Mouse (Mus musculus) liver, embryonic 12.5 days (tissue): Measurements from ENCODE around the gene Emc9. TPM values are rescaled to one million over a fixed set of nuclear protein-coding genes. Genes with fewer than 3 reads are reported as not detected.

ENCODE experiments used
- ATAC-seq: fragments of 200-750 bp; cut with Nextera tagmentation; 2 replicates; pipeline ENCODE4 v1.8.0; 2017; ENCODE audit warnings: moderate number of reproducible peaks, mild to moderate bottlenecking, moderate library complexity
- H3K27ac ChIP-seq: fragments of 300-500 bp; sonication (generic); 2 replicates; pipeline ENCODE4 v1.5.1; 2016; ENCODE audit warnings: mild to moderate bottlenecking
- H3K27me3 ChIP-seq: fragments of 300-500 bp; sonication (generic); replicated peaks from 2 replicates; pipeline ENCODE4 v1.6.1; 2016; ENCODE audit warnings: mild to moderate bottlenecking, moderate library complexity
- H3K36me3 ChIP-seq: fragments of 300-500 bp; sonication (generic); 2 replicates; pipeline ENCODE4 v1.6.1; 2016; ENCODE audit warnings: mild to moderate bottlenecking, moderate library complexity
- H3K4me1 ChIP-seq: fragments of 300-500 bp; sonication (generic); 2 replicates; pipeline ENCODE4 v1.6.1; 2016
- H3K4me2 ChIP-seq: fragments of 300-500 bp; sonication (generic); 2 replicates; pipeline ENCODE4 v1.6.1; 2016; ENCODE audit warnings: mild to moderate bottlenecking, moderate library complexity
- H3K4me3 ChIP-seq: fragments of 300-500 bp; sonication (generic); 2 replicates; pipeline ENCODE4 v1.5.1; 2016; ENCODE audit warnings: mild to moderate bottlenecking, moderate library complexity
- H3K9ac ChIP-seq: fragments of 300-500 bp; sonication (generic); 2 replicates; pipeline ENCODE4 v1.6.1; 2016; ENCODE audit warnings: mild to moderate bottlenecking, moderate library complexity
- H3K9me3 ChIP-seq: fragments of 300-500 bp; sonication (generic); replicated peaks from 2 replicates; pipeline ENCODE4 v1.6.1; 2016; ENCODE audit warnings: mild to moderate bottlenecking, moderate library complexity
- WGBS: fragments of 180-500 bp; shearing (Covaris S2); methylation state at CpG from one replicate; pipeline ENCODE4 v1.1.7; 2016; ENCODE audit not compliant: insufficient replicate concordance; 5-methylcytosine and 5-hydroxymethylcytosine counted together
- polyA plus RNA-seq: library from polyadenylated mRNA; unstranded; fragments of >200 nt; fragmentation: Nextera tagmentation; extraction: Ambion mirVana; gene quantifications from 2 replicates; pipeline ENCODE4 v1.2.1, GENCODE M21; 2016

The Emc9 gene
- polyA plus RNA-seq, 1 experiment from 2014 or later = 28.7 TPM

- ATAC-seq = no peak
- Histone ChIP-seq H3K9ac (no peak within 1 kb of the TSS; the same call in 1 of the 2 replicates), H3K9me3 (no peaks in the 10 kb centered on the region), H3K27me3 (no peaks in the 10 kb centered on the region), H3K4me2 (0 out of 2 replicates have a peak within 1 kb of the TSS, but pooled peaks have one; percentile 3), H3K4me3 (no peak within 1 kb of the TSS), H3K4me1 (peaks cover 59% of the 10 kb centered on the region), H3K36me3 (peaks cover 16% of the 10 kb centered on the region), H3K27ac (no peak within 1 kb of the TSS)
- 65% methylated on average over 8 of the region's 8 CpGs for WGBS
These were observed 9.8 kb downstream of the Emc9 start, which contains the start of gene Fitm1 for GRCm38 (mm10) chr14:55575302-55575701. Gene Fitm1, plus strand, starts transcription at chr14:55575617.

GRCm38 (mm10) chr14:55571760-55572159 is 13.3 kb downstream of the Emc9 start:
- H3K27ac ChIP-seq = 0 out of 2 replicates have a peak overlapping the region, but pooled peaks have one; percentile 22
- H3K27me3 ChIP-seq = no peaks in the 10 kb centered on the region
- peaks cover 41% of the 10 kb centered on the region for H3K36me3 ChIP-seq
- H3K4me2 ChIP-seq = no peak overlapping the region
- no peak overlapping the region for H3K9ac ChIP-seq
- no peak for ATAC-seq
- no peaks in the 10 kb centered on the region for H3K9me3 ChIP-seq
- no peak overlapping the region for H3K4me3 ChIP-seq
- H3K4me1 ChIP-seq = peaks cover 34% of the 10 kb centered on the region

- Histone ChIP-seq H3K4me2 (no peak overlapping the region), H3K27ac (0 out of 2 replicates have a peak overlapping the region, but pooled peaks have one; percentile 22), H3K36me3 (peaks cover 53% of the 10 kb centered on the region), H3K9ac (0 out of 2 replicates have a peak overlapping the region, but pooled peaks have one; percentile 12), H3K27me3 (no peaks in the 10 kb centered on the region), H3K9me3 (no peaks in the 10 kb centered on the region), H3K4me1 (peaks cover 24% of the 10 kb centered on the region), H3K4me3 (no peak overlapping the region)
- WGBS = 74% methylated on average over 2 of the region's 2 CpGs
- ATAC-seq = no peak
These were observed 14.5 kb downstream of the Emc9 start for GRCm38 (mm10) chr14:55570588-55570987.

GRCm38 (mm10) chr14:55567496-55567895 is 17.6 kb downstream of the Emc9 start:
- Histone ChIP-seq H3K4me1 (peaks cover 23% of the 10 kb centered on the region), H3K27ac (no peak overlapping the region), H3K4me2 (no peak overlapping the region), H3K27me3 (no peaks in the 10 kb centered on the region), H3K4me3 (no peak overlapping the region), H3K36me3 (peaks cover 84% of the 10 kb centered on the region), H3K9ac (no peak overlapping the region), H3K9me3 (no peaks in the 10 kb centered on the region)
- WGBS = 88% methylated on average over 3 of the region's 3 CpGs
- no peak for ATAC-seq

- 77% methylated on average over 3 of the region's 3 CpGs for WGBS
- peaks cover 27% of the 10 kb centered on the region for H3K4me1 ChIP-seq
- H3K27ac ChIP-seq = no peak overlapping the region
- no peak overlapping the region for H3K9ac ChIP-seq
- H3K9me3 ChIP-seq = no peaks in the 10 kb centered on the region
- H3K4me3 ChIP-seq = no peak overlapping the region
- peaks cover 88% of the 10 kb centered on the region for H3K36me3 ChIP-seq
- no peak for ATAC-seq
- H3K27me3 ChIP-seq = no peaks in the 10 kb centered on the region
- no peak overlapping the region for H3K4me2 ChIP-seq
These were observed 19.4 kb downstream of the Emc9 start for GRCm38 (mm10) chr14:55565748-55566147.

GRCm38 (mm10) chr14:55563249-55563648 is 21.9 kb downstream of the Emc9 start:
- Histone ChIP-seq H3K27me3 (no peaks in the 10 kb centered on the region), H3K9ac (no peak overlapping the region), H3K9me3 (no peaks in the 10 kb centered on the region), H3K4me2 (no peak overlapping the region), H3K36me3 (peaks cover 65% of the 10 kb centered on the region), H3K4me3 (no peak overlapping the region), H3K27ac (no peak overlapping the region), H3K4me1 (peaks cover 30% of the 10 kb centered on the region)
- 90% methylated on average over 11 of the region's 11 CpGs for WGBS
- ATAC-seq = no peak

- Histone ChIP-seq H3K4me2 (peak overlapping the region; percentile 90), H3K27me3 (no peaks in the 10 kb centered on the region), H3K9ac (peak overlapping the region; percentile 66; the same call in 1 of the 2 replicates), H3K4me1 (peaks cover 44% of the 10 kb centered on the region), H3K4me3 (peak overlapping the region; percentile 73; the same call in 1 of the 2 replicates), H3K27ac (peak overlapping the region; percentile 67), H3K9me3 (no peaks in the 10 kb centered on the region), H3K36me3 (peaks cover 51% of the 10 kb centered on the region)
- WGBS = 83% methylated on average over 10 of the region's 10 CpGs
- ATAC-seq = no peak
These were observed 23.2 kb downstream of the Emc9 start for GRCm38 (mm10) chr14:55561860-55562259.

- WGBS = under 1% methylated on average over 51 of the region's 51 CpGs
- H3K9me3 ChIP-seq = no peaks in the 10 kb centered on the region
- H3K27ac ChIP-seq = peak within 1 kb of the TSS; percentile 99
- H3K4me1 ChIP-seq = peaks cover 59% of the 10 kb centered on the region
- H3K9ac ChIP-seq = peak within 1 kb of the TSS; percentile 92
- H3K36me3 ChIP-seq = peaks cover 37% of the 10 kb centered on the region
- peak within 1 kb of the TSS; percentile 90 for H3K4me2 ChIP-seq
- H3K4me3 ChIP-seq = peak within 1 kb of the TSS; percentile 73
- H3K27me3 ChIP-seq = no peaks in the 10 kb centered on the region
- peak; percentile 88 for ATAC-seq
These were observed 24.7 kb downstream of the Emc9 start, which contains the start of gene A730061H03Rik for GRCm38 (mm10) chr14:55560202-55561073. Gene A730061H03Rik, minus strand, starts transcription at chr14:55560406.

GRCm38 (mm10) chr14:55559799-55560201 is 25.3 kb downstream of the Emc9 start, which contains the start of gene Dcaf11:
Gene Dcaf11, plus strand, starts transcription at chr14:55560006.
- Histone ChIP-seq H3K27me3 (no peaks in the 10 kb centered on the region), H3K36me3 (peaks cover 31% of the 10 kb centered on the region), H3K9me3 (no peaks in the 10 kb centered on the region), H3K4me1 (peaks cover 65% of the 10 kb centered on the region), H3K4me2 (peak within 1 kb of the TSS; percentile 90), H3K9ac (peak within 1 kb of the TSS; percentile 92), H3K27ac (peak within 1 kb of the TSS; percentile 99), H3K4me3 (peak within 1 kb of the TSS; percentile 73)
- under 1% methylated on average over 27 of the region's 27 CpGs for WGBS
- ATAC-seq = peak; percentile 79

GRCm38 (mm10) chr14:55558740-55559448 is 26.2 kb downstream of the Emc9 start:
- Histone ChIP-seq H3K36me3 (peaks cover 22% of the 10 kb centered on the region), H3K9me3 (no peaks in the 10 kb centered on the region), H3K4me1 (peaks cover 74% of the 10 kb centered on the region), H3K4me3 (peak overlapping the region; percentile 73), H3K4me2 (peak overlapping the region; percentile 90), H3K9ac (peak overlapping the region; percentile 92), H3K27ac (peak overlapping the region; percentile 99), H3K27me3 (no peaks in the 10 kb centered on the region)
- 33% methylated on average over 6 of the region's 6 CpGs for WGBS
- peak; percentile 44 for ATAC-seq

GRCm38 (mm10) chr14:55557587-55557986 is 27.5 kb downstream of the Emc9 start:
- peaks cover 71% of the 10 kb centered on the region for H3K4me1 ChIP-seq
- H3K4me3 ChIP-seq = no peak overlapping the region
- H3K4me2 ChIP-seq = no peak overlapping the region
- WGBS = 84% methylated on average over 3 of the region's 3 CpGs
- H3K9me3 ChIP-seq = no peaks in the 10 kb centered on the region
- peak overlapping the region; percentile 99 for H3K27ac ChIP-seq
- H3K9ac ChIP-seq = peak overlapping the region; percentile 50; the same call in 1 of the 2 replicates
- peaks cover 9% of the 10 kb centered on the region for H3K36me3 ChIP-seq
- no peaks in the 10 kb centered on the region for H3K27me3 ChIP-seq
- ATAC-seq = no peak
